Mouse (Mus musculus) heart, embryonic 14.5 days (tissue): ENCODE measurements around the gene H2-Ob. TPM values are rescaled to one million over a fixed set of nuclear protein-coding genes. Genes with fewer than 3 reads are reported as not detected.

Experiments
- ATAC-seq: fragments of 200-750 bp; cut with Nextera tagmentation; 2 replicates; pipeline ENCODE4 v1.8.0; 2017; ENCODE audit warnings: low read depth, moderate TSS enrichment; ENCODE audit not compliant: insufficient number of reproducible peaks, insufficient read depth, low FRiP score
- H3K27ac ChIP-seq, 2 experiments: fragments of 200-500 bp in 1 of 2; fragments of 300-500 bp in 1 of 2; sonication (generic) in 1 of 2; replicated peaks in 1 of 2; 2 replicates each; pipeline ENCODE4 v1.5.1; 2012 to 2014; ENCODE audit warnings: low read depth in 2 of 2, low read length in 2 of 2, control low read depth in 1 of 2, mild to moderate bottlenecking in 1 of 2, mixed read lengths in 1 of 2; ENCODE audit not compliant: control insufficient read depth in 1 of 2, insufficient read depth in 1 of 2
- H3K27me3 ChIP-seq: fragments of 300-500 bp; sonication (generic); 2 replicates; pipeline ENCODE4 v1.6.1; 2014; ENCODE audit warnings: mild to moderate bottlenecking, low read length, control low read depth; ENCODE audit not compliant: control insufficient read depth, insufficient read depth
- H3K36me3 ChIP-seq: fragments of 300-500 bp; sonication (generic); 2 replicates; pipeline ENCODE4 v1.6.1; 2014; ENCODE audit warnings: mild to moderate bottlenecking, control low read depth, low read length, mixed read lengths; ENCODE audit not compliant: control insufficient read depth, insufficient read depth
- H3K4me1 ChIP-seq, 2 experiments: fragments of 200-500 bp in 1 of 2; fragments of 300-500 bp in 1 of 2; sonication (generic) in 1 of 2; 2 replicates each; pipeline ENCODE4 v1.6.1; 2012 to 2014; ENCODE audit warnings: low read length in 2 of 2, control low read depth in 1 of 2, mixed read lengths in 1 of 2; ENCODE audit not compliant: control insufficient read depth in 2 of 2, insufficient read depth in 2 of 2
- H3K4me2 ChIP-seq: fragments of 300-500 bp; sonication (generic); 2 replicates; pipeline ENCODE4 v1.6.1; 2014; ENCODE audit warnings: mild to moderate bottlenecking, low read length
- H3K4me3 ChIP-seq, 2 experiments: fragments of 200-500 bp in 1 of 2; fragments of 300-500 bp in 1 of 2; sonication (generic) in 1 of 2; 2 replicates each; pipeline ENCODE4 v1.5.1; 2012 to 2014; ENCODE audit warnings: low read length in 2 of 2, mild to moderate bottlenecking in 2 of 2, control low read depth in 1 of 2, low read depth in 1 of 2, moderate library complexity in 1 of 2; ENCODE audit not compliant: control insufficient read depth in 1 of 2, insufficient read depth in 1 of 2
- H3K9ac ChIP-seq: fragments of 300-500 bp; sonication (generic); 2 replicates; pipeline ENCODE4 v1.6.1; 2014; ENCODE audit warnings: mild to moderate bottlenecking, low read length
- H3K9me3 ChIP-seq: fragments of 300-500 bp; sonication (generic); 2 replicates; pipeline ENCODE4 v1.6.1; 2016; ENCODE audit warnings: low read length, control low read depth; ENCODE audit not compliant: control insufficient read depth
- WGBS: fragments of 180-500 bp; shearing (Covaris S2); extraction: QIAGEN DNeasy Blood & Tissue Kit; methylation state at CpG from one replicate; pipeline ENCODE4 v1.1.7; 2014; 5-methylcytosine and 5-hydroxymethylcytosine counted together
- polyA plus RNA-seq: library from polyadenylated mRNA; unstranded; fragments of >200 nt; fragmentation: Nextera tagmentation; extraction: Ambion mirVana; gene quantifications from 2 replicates; pipeline ENCODE4 v1.2.1, GENCODE M21; 2014

Gene H2-Ob
- polyA plus RNA-seq, 1 experiment from 2014 or later: not detected

DNA sequence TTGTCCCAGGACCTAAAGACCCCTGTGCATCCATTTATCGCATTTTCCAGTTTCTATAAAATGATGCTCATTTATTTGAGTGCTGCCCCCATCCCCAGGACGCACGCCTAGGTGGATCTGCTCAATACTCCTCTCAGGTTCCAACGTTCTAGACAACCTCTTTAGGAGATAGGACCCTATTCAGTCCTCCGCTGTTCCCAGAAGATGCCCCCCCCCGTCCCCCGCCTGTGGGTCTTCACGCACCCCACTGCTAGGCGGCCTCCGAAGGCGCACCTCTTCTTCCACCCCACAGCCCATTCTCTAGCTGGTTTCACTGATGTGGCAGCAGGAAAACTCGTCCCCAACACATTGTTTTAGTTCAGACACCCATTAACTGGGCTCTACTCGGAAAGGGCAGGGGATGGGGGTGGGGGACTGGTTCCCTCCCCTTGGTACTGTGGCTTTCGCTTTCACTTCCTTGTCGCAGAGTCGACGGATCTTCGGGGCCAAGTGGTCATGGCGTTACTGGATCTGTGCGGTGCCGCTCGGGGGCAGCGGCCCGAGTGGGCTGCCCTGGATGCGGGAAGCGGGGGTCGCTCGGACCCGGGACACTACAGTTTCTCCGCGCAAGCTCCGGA is 40.7 kb upstream of the H2-Ob start:
- H3K36me3 ChIP-seq: no peaks in the 10 kb centered on the region
- peak overlapping the region; percentile 43 to 44 for H3K4me3 ChIP-seq
- no peak overlapping the region for H3K27ac ChIP-seq
- ATAC-seq: no peak
- WGBS: 3% methylated on average over 32 of the region's 32 CpGs
- peak overlapping the region; percentile 76 for H3K4me2 ChIP-seq
- H3K4me1 ChIP-seq: peaks cover 4 to 16% of the 10 kb centered on the region in 2 experiments; a peak in 3 of 4 replicates
- peak overlapping the region; percentile 61 for H3K9ac ChIP-seq
- peaks cover 83% of the 10 kb centered on the region for H3K27me3 ChIP-seq
- H3K9me3 ChIP-seq: no peaks in the 10 kb centered on the region

DNA sequence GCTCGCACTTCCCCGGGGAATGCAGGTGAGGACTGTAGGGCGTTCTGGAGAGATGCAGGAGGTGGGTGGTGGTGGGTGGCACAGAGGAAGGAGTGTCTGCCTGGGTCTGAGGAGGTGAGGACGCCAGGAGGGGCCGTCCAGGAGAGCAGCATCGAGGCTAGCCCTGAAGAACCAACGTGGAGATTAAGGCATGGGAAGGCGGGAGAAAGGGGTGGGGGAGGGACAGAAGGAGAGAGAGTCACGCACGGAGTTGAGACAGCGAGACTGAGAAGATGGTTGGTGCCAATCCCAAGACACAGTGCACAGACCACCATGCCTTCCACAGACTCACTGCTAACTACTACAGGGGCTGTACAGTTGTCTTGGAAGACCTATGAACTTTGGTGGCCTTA is 40.2 kb upstream of the H2-Ob start:
- H3K27ac ChIP-seq: no peak overlapping the region
- WGBS: 10% methylated on average over 11 of the region's 11 CpGs
- H3K9me3 ChIP-seq: no peaks in the 10 kb centered on the region
- ATAC-seq: no peak
- H3K4me3 ChIP-seq: peak overlapping the region; percentile 43 to 44
- no peaks in the 10 kb centered on the region for H3K36me3 ChIP-seq
- H3K4me1 ChIP-seq: peaks cover 4 to 16% of the 10 kb centered on the region in 2 experiments; a peak in 3 of 4 replicates
- peaks cover 80% of the 10 kb centered on the region for H3K27me3 ChIP-seq
- peak overlapping the region; percentile 76 for H3K4me2 ChIP-seq
- H3K9ac ChIP-seq: peak overlapping the region; percentile 61

DNA sequence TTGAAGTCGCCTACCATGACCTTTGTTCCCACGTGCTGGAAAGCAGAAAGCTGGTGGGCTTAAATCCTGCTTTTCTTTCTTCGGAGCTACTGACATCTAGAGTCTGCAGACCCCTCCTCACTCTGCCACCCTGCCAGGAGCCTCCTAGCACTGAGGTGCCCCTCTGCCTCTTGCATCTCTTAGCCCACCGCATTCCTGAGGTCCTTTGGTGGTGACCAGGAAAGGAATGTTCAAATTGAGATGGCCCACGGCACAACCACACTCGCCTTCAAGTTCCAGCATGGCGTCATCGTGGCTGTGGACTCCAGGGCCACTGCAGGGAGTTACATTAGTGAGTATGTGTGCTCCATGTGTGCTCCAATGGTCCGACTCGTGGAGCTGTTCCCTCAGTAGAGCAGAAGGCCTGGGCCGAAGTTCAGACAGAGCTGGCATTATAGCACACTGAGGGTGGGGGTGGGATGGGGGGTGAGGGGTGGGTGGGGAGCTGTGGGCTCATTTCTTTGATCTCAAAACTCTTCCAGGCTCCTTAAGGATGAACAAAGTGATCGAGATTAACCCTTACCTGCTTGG is 39.6 kb upstream of the H2-Ob start:
- Histone ChIP-seq H3K9me3 (no peaks in the 10 kb centered on the region), H3K9ac (no peak overlapping the region), H3K27me3 (peaks cover 74% of the 10 kb centered on the region), H3K36me3 (no peaks in the 10 kb centered on the region), H3K4me2 (no peak overlapping the region), H3K27ac (no peak overlapping the region), H3K4me1 (peaks cover 4 to 16% of the 10 kb centered on the region in 2 experiments; a peak in 3 of 4 replicates), H3K4me3 (no peak overlapping the region)
- ATAC-seq: no peak
- WGBS: 71% methylated on average over 12 of the region's 12 CpGs

DNA sequence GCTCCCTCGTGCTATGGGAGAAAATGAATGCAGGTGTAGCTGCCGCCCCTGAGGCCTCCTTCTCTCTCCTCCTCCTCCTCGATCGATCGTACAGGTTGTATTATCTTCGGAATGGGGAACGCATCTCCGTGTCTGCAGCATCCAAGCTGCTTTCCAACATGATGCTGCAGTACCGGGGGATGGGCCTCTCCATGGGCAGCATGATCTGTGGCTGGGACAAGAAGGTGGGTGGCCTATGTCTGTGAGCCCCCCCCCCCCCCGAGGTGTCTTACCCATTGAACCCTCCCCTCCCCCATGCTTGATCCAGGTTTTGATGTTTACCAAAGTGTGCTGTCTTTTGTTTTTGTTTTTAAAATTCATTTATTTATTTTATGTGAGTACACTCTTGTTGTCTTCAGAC is 38.7 kb upstream of the H2-Ob start:
- WGBS: 80% methylated on average over 10 of the region's 10 CpGs
- no peak overlapping the region for H3K4me3 ChIP-seq

DNA sequence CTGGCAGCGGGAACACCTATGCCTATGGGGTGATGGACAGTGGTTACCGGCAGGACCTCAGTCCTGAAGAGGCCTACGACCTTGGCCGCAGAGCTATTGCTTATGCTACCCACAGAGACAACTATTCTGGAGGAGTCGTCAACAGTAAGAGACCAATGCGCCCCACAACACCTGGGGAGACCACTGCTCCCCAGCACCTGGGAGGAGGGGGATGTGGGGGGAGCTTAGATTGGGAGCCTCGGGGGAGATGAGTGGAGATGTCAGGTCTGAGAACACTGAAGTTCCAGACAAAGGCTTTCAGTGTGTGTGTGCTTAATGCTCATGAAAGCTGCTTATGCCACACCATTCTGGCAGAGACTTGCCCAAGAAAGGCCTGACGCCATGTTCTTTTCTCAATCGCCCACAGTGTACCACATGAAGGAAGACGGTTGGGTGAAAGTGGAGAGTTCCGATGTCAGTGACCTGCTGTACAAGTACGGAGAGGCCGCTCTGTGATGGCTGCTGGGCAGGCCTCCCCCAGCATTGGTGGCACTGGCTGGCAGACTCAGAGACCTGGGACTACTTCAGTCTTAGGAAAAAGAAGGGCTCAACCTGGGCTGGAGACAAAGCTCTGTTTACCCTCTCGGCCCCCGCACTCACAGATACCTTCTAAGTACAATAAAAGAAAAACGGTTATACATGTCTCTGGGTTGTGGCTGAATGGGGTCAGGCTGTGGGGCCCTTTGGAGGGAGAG is 37.8 kb upstream of the H2-Ob start:
- no peak for ATAC-seq
- Histone ChIP-seq H3K27ac (no peak overlapping the region), H3K4me1 (peaks cover 7 to 20% of the 10 kb centered on the region in 2 experiments; a peak in 3 of 4 replicates), H3K4me3 (no peak overlapping the region), H3K9ac (no peak overlapping the region), H3K4me2 (no peak overlapping the region), H3K36me3 (no peaks in the 10 kb centered on the region), H3K9me3 (no peaks in the 10 kb centered on the region), H3K27me3 (peaks cover 60% of the 10 kb centered on the region)
- 83% methylated on average over 16 of the region's 16 CpGs for WGBS

More for the DNA sequence above, 38.7 kb upstream of the H2-Ob start:
- Histone ChIP-seq H3K36me3 (no peaks in the 10 kb centered on the region), H3K27me3 (peaks cover 65% of the 10 kb centered on the region), H3K4me1 (peaks cover 4 to 18% of the 10 kb centered on the region in 2 experiments; a peak in 3 of 4 replicates), H3K27ac (no peak overlapping the region), H3K4me2 (no peak overlapping the region), H3K9ac (no peak overlapping the region), H3K9me3 (no peaks in the 10 kb centered on the region)
- no peak for ATAC-seq

DNA sequence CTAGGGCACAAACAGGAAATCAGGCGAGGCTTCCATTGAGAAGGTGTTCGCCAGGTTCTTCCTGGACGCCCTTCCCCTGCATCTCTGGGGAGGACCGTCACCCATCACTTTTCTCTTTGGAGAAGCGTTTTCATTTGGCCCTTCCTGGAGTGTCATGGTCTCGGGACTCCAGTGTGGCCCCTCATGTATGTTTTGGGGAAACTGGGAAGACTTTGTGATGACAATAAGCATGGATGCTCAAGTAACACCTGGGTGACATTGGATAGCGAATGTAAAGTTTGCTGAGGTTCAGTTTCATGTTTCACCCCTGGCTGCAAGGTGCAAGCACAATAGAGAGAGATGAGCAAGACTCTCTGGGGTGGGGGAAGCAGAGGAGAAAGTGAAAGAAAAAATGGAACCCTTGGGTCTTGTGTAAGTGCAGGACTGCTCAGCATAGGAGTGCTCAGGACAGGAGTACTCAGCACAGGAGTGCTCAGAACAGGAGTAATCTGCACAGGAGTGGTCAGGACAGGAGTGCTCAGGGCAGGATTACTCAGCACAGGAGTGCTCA is 37.1 kb upstream of the H2-Ob start:
- H3K36me3 ChIP-seq: no peaks in the 10 kb centered on the region
- 61% methylated on average over 7 of the region's 7 CpGs for WGBS
- H3K4me3 ChIP-seq: no peak overlapping the region
- no peak overlapping the region for H3K9ac ChIP-seq
- peaks cover 7 to 20% of the 10 kb centered on the region in 2 experiments; a peak in 3 of 4 replicates for H3K4me1 ChIP-seq
- no peak overlapping the region for H3K27ac ChIP-seq
- peaks cover 60% of the 10 kb centered on the region for H3K27me3 ChIP-seq
- H3K9me3 ChIP-seq: no peaks in the 10 kb centered on the region
- ATAC-seq: no peak
- no peak overlapping the region for H3K4me2 ChIP-seq

DNA sequence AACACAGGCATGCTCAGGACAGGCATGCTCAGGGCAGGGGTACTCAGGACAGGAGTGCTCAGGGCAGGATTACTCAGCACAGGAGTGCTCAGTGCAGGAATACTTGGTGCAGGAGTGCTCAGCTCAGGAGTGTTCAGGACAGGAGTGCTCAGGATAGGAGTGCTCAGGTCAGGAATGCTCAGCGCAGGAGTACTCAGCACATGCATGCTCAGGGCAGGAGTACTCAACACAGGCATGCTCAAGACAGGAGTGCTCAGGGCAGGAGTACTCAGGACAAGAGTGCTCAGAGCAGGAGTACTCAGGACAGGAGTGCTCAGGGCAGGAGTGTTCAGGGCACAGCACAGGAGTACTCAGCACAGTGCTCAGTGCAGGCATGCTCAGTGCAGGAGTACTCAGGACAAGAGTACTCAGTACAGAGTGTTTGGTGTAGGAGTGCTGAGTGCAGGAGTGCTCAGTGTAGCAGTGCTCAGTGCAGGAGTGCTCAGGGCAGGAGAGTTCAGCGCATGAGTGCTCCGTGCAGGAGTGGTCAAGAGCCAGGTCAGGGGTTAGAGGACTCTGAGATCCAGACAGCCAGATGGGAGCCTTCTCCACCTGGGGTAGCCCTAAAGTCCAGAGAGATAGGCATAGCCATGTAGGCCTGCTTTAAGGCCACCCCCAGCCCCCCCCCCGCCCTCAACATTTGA is 35.8 kb upstream of the H2-Ob start:
- no peak overlapping the region for H3K4me3 ChIP-seq
- H3K9me3 ChIP-seq: no peaks in the 10 kb centered on the region
- no peaks in the 10 kb centered on the region for H3K36me3 ChIP-seq
- 76% methylated on average over 4 of the region's 4 CpGs for WGBS
- no peak for ATAC-seq
- peaks cover 5 to 10% of the 10 kb centered on the region in 2 experiments; a peak in 3 of 4 replicates for H3K4me1 ChIP-seq
- H3K4me2 ChIP-seq: no peak overlapping the region
- no peak overlapping the region for H3K9ac ChIP-seq
- H3K27ac ChIP-seq: no peak overlapping the region
- H3K27me3 ChIP-seq: peaks cover 52% of the 10 kb centered on the region
